Mouse (Mus musculus): ENCODE results near the gene Usp42. TPM values are rescaled to one million over a fixed set of nuclear protein-coding genes. Genes with fewer than 3 reads are reported as not detected.

The Usp42 gene
- 1 to 10 TPM; 4.2 to 6.4 TPM for total RNA-seq (2021)
- long read RNA-seq, experiment 1, partial matches to known transcripts: 2 of 5 reads
- long read RNA-seq, experiment 1, other reads (novel, unspliced or antisense): 3 of 5 reads
- long read RNA-seq, experiment 2, full-length matches to known transcripts: 2 of 3 reads
- long read RNA-seq, experiment 2, partial matches to known transcripts: 0 of 3 reads
- long read RNA-seq, experiment 2, other reads (novel, unspliced or antisense): 1 of 3 reads

- intact Hi-C loops (cut with DNase I): loop anchor here (1.0 to 2.0 kb wide), 2 partner anchors 26 to 184 kb away; no protein-coding TSS in a partner anchor
- DNase-seq: peak; percentile 91 to 95
Measured at GRCm38 (mm10) chr5:143732180-143732891, at the start of gene Usp42. Usp42 (minus strand) TSS chr5:143732280.

GRCm38 (mm10) chr5:143760508-143760907 lies 28.4 kb upstream of the Usp42 start:
- no peak for DNase-seq
- intact Hi-C loops (cut with DNase I): no loop called here

- intact Hi-C loops (cut with DNase I): no loop called here
- DNase-seq: no peak
Measured at GRCm38 (mm10) chr5:143759554-143759953, 27.5 kb upstream of the Usp42 start.

- peak; percentile 76 to 82 for DNase-seq
- intact Hi-C loops (cut with DNase I): loop anchor here (1.0 kb wide), 1 partner anchor 26 kb away; the partner anchor contains the start of gene Usp42
Measured at GRCm38 (mm10) chr5:143757755-143758443, 25.8 kb upstream of the Usp42 start.

GRCm38 (mm10) chr5:143755529-143756141 lies 23.6 kb upstream of the Usp42 start:
- intact Hi-C loops (cut with DNase I): no loop called here
- no peak for DNase-seq

GRCm38 (mm10) chr5:143749630-143750208 lies 17.6 kb upstream of the Usp42 start:
- no peak for DNase-seq
- intact Hi-C loops (cut with DNase I): no loop called here

GRCm38 (mm10) chr5:143731483-143732112 lies 482 bp downstream of the Usp42 start:
- DNase-seq: peak in 1 of 2 experiments; percentile 7
- intact Hi-C loops (cut with DNase I): loop anchor here (1.0 to 2.0 kb wide), 2 partner anchors 27 to 185 kb away; no protein-coding TSS in a partner anchor

GRCm38 (mm10) chr5:143730915-143731314 lies 1.2 kb downstream of the Usp42 start:
- intact Hi-C loops (cut with DNase I): no loop called here
- DNase-seq: no peak

GRCm38 (mm10) chr5:143721962-143722361 lies 10.1 kb downstream of the Usp42 start:
- no peak for DNase-seq
- intact Hi-C loops (cut with DNase I): no loop called here

- intact Hi-C loops (cut with DNase I): loop anchor here (2.0 to 10.0 kb wide), 2 partner anchors 143 to 277 kb away; no protein-coding TSS in a partner anchor
- peak in 1 of 2 experiments; percentile 11 for DNase-seq
Measured at GRCm38 (mm10) chr5:143712011-143712800, 19.9 kb downstream of the Usp42 start.

GRCm38 (mm10) chr5:143711326-143711725 lies 20.8 kb downstream of the Usp42 start:
- peak; percentile 48 to 57 for DNase-seq
- intact Hi-C loops (cut with DNase I): loop anchor here (10.0 kb wide), 1 partner anchor 277 kb away; no protein-coding TSS in a partner anchor

GRCm38 (mm10) chr5:143706822-143707200 lies 25.3 kb downstream of the Usp42 start:
- intact Hi-C loops (cut with DNase I): no loop called here
- DNase-seq: no peak

GRCm38 (mm10) chr5:143706030-143706821 lies 25.9 kb downstream of the Usp42 start:
- intact Hi-C loops (cut with DNase I): no loop called here
- no peak for DNase-seq

GRCm38 (mm10) chr5:143705659-143705982 lies 26.5 kb downstream of the Usp42 start:
- no peak for DNase-seq
- intact Hi-C loops (cut with DNase I): no loop called here

- no peak for DNase-seq
- intact Hi-C loops (cut with DNase I): loop anchor here (5.0 kb wide), 1 partner anchor 83 kb away; the partner anchor contains the start of gene Cyth3
Measured at GRCm38 (mm10) chr5:143704875-143705658, 27.0 kb downstream of the Usp42 start.

GRCm38 (mm10) chr5:143701074-143701473 lies 31.0 kb downstream of the Usp42 start:
- no peak for DNase-seq
- intact Hi-C loops (cut with DNase I): loop anchor here (5.0 kb wide), 1 partner anchor 79 kb away; the partner anchor contains the start of gene Cyth3

- DNase-seq: no peak
- intact Hi-C loops (cut with DNase I): loop anchor here (5.0 kb wide), 1 partner anchor 78 kb away; the partner anchor contains the start of gene Cyth3
Measured at GRCm38 (mm10) chr5:143700247-143700646, 31.8 kb downstream of the Usp42 start.

Measured in gastrocnemius, postnatal 36 days (tissue).